Mouse (Mus musculus) lung, postnatal 0 days (tissue): ENCODE measurements around the gene Unkl. TPM values are rescaled to one million over a fixed set of nuclear protein-coding genes. Genes with fewer than 3 reads are reported as not detected.
A peak's percentile ranks its signal among the peaks of the same experiment; 100 is the strongest.

ENCODE experiments used
- ATAC-seq: fragments of 200-750 bp; cut with Nextera tagmentation; 2 replicates; pipeline ENCODE4 v1.8.0; 2017; ENCODE audit warnings: moderate library complexity
- DNase-seq: peaks from one replicate; pipeline ENCODE4 v3.0.0-alpha.2; 2016; ENCODE audit warnings: low spot score
- H3K27ac ChIP-seq: fragments of 300-500 bp; sonication (generic); 2 replicates; pipeline ENCODE4 v1.5.1; 2014; ENCODE audit warnings: antibody characterized with exemption, mild to moderate bottlenecking, low read length, mixed read lengths
- H3K27me3 ChIP-seq: fragments of 300-500 bp; sonication (generic); replicated peaks from 2 replicates; pipeline ENCODE4 v1.6.1; 2014; ENCODE audit warnings: low read length, mixed read lengths; ENCODE audit not compliant: insufficient read depth
- H3K36me3 ChIP-seq: fragments of 300-500 bp; sonication (generic); 2 replicates; pipeline ENCODE4 v1.6.1; 2014; ENCODE audit warnings: low read length, mixed read lengths; ENCODE audit not compliant: insufficient read depth
- H3K4me1 ChIP-seq: fragments of 300-500 bp; sonication (generic); 2 replicates; pipeline ENCODE4 v1.6.1; 2014; ENCODE audit warnings: antibody characterized with exemption, low read depth, low read length, mixed read lengths; ENCODE audit not compliant: insufficient read depth
- H3K4me2 ChIP-seq: fragments of 300-500 bp; sonication (generic); replicated peaks from 2 replicates; pipeline ENCODE4 v1.6.1; 2014; ENCODE audit warnings: low read depth, mild to moderate bottlenecking, low read length, moderate library complexity, mixed read lengths
- H3K4me3 ChIP-seq: fragments of 300-500 bp; sonication (generic); 2 replicates; pipeline ENCODE4 v1.5.1; 2014; ENCODE audit warnings: low read depth, low read length
- H3K9ac ChIP-seq: fragments of 300-500 bp; sonication (generic); replicated peaks from 2 replicates; pipeline ENCODE4 v1.6.1; 2014; ENCODE audit warnings: low read depth, mild to moderate bottlenecking
- H3K9me3 ChIP-seq: fragments of 300-500 bp; sonication (generic); 2 replicates; pipeline ENCODE4 v1.6.1; 2016; ENCODE audit warnings: low read length, mixed read lengths
- CTCF ChIP-seq: IDR thresholded peaks from 2 replicates; pipeline ENCODE4 v1.5.1; 2016; ENCODE audit warnings: antibody characterized with exemption, mild to moderate bottlenecking
- EP300 ChIP-seq: IDR thresholded peaks from 2 replicates; pipeline ENCODE4 v1.6.1; 2016; ENCODE audit warnings: antibody characterized with exemption, mild to moderate bottlenecking, control low read depth
- WGBS: fragments of 180-500 bp; shearing (Covaris S2); extraction: QIAGEN DNeasy Blood & Tissue Kit; methylation state at CpG from one replicate; pipeline ENCODE4 v1.1.7; 2014; 5-methylcytosine and 5-hydroxymethylcytosine counted together
- polyA plus RNA-seq: library from polyadenylated mRNA; unstranded; fragments of >200 nt; fragmentation: Nextera tagmentation; extraction: Ambion mirVana; gene quantifications from 2 replicates; pipeline ENCODE4 v1.2.1, GENCODE M21; 2015

The Unkl gene
- polyA plus RNA-seq, 1 experiment from 2014 or later = 7.0 TPM

DNA sequence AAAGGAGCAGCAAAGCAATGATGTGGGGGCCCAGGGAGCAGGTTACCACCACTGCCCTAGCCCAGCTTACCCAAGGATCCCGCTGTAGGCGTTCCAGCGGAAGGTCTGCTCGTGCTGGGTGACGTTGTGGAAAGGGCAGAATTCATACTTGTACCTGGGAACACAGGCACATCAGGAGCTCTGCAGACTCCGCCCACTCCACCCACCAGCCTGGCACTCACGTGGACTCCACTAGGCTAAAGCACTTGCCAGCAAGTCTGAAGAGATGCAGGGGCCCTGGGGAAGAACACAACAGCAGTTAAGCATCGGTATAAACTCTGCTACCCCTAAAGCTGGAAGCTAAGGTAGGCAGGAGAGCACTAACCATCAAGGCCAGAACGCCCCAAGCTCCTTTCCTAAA, 47.4 kb downstream of the Unkl start:
- H3K4me3 ChIP-seq = no peak overlapping the region

DNA sequence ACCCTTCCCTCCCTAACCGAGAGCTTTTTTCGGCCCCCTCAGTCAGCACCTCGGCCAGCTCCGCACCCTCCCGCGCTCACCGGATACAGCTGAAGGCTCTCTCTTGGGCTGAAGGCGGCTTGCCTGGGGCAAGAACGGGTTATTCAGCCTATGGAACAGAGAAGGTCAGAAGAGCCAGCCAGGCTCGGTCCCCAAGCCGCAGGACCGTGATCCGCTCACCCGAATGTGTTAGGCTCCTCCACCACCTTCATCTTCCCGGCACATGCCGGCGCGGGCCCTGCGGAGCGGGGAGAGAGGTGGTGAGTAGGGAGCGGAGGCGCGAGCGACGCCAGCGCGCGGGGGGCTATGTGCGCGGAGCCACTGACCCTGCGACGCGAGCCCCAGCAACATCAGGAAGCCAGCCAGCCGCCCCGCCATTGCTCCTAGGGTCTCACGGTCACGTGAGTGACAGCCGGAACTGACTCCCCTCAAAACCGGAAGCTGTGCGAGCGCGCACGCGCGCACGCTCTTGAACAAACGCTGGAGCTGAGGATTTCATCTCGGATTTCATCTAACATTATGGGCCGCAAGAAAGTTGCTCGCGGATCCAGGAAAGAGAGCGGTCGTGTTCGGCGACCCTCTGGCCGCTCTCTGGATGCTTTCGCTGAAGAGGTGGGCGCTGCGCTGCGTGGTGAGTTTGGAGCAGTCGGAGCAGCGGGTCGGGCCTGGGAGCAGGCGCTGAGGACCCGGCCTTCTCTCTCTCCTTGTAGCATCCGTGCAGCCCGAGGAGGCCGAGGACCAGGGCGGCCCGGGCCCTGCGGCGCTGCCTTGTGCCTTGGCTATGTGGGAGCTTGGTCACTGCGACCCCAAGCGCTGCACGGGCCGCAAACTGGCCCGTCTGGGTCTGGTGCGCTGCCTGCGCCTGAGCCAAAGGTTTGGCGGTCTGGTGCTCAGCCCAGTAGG, 51.8 kb downstream of the Unkl start, which contains the start of the genes Gnptg and Tsr3:
Gene Gnptg (minus strand): TSS at position 430 of the 942 bp plus-strand sequence.
Gene Tsr3 (plus strand): TSS at position 476 of the 942 bp plus-strand sequence.
- H3K9me3 ChIP-seq = no peaks in the 10 kb centered on the region
- ATAC-seq = peak; percentile 93
- peak within 1 kb of the TSS; percentile 88 for H3K4me3 ChIP-seq
- H3K27me3 ChIP-seq = no peaks in the 10 kb centered on the region
- peak within 1 kb of the TSS; percentile 82 for H3K9ac ChIP-seq
- H3K36me3 ChIP-seq = peaks cover 14% of the 10 kb centered on the region
- DNase-seq = peak; percentile 90
- under 1% methylated on average over 76 of the region's 80 CpGs for WGBS
- peak within 1 kb of the TSS; percentile 71 for H3K27ac ChIP-seq
- TF ChIP-seq EP300 = no peak
- TF ChIP-seq CTCF = no peak
- H3K4me2 ChIP-seq = peak within 1 kb of the TSS; percentile 93
- peaks cover 6% of the 10 kb centered on the region; the same call in 1 of the 2 replicates for H3K4me1 ChIP-seq

More for the DNA sequence above, 47.4 kb downstream of the Unkl start:
- DNase-seq = no peak
- Histone ChIP-seq H3K9ac (no peak overlapping the region), H3K27ac (no peak overlapping the region), H3K27me3 (no peaks in the 10 kb centered on the region), H3K36me3 (peaks cover 13% of the 10 kb centered on the region), H3K4me1 (peaks cover 2% of the 10 kb centered on the region; the same call in 1 of the 2 replicates), H3K9me3 (no peaks in the 10 kb centered on the region), H3K4me2 (no peak overlapping the region)
- 81% methylated on average over 9 of the region's 9 CpGs for WGBS
- TF ChIP-seq CTCF (no peak), EP300 (no peak)
- no peak for ATAC-seq

GRCm38 (mm10) chr17:25243131-25243780, 55.1 kb downstream of the Unkl start:
- Histone ChIP-seq H3K9me3 (no peaks in the 10 kb centered on the region), H3K27ac (no peak overlapping the region), H3K4me1 (peaks cover 6% of the 10 kb centered on the region; the same call in 1 of the 2 replicates), H3K9ac (no peak overlapping the region), H3K36me3 (peaks cover 7% of the 10 kb centered on the region; the same call in 1 of the 2 replicates), H3K4me3 (no peak overlapping the region), H3K4me2 (no peak overlapping the region), H3K27me3 (no peaks in the 10 kb centered on the region)
- ATAC-seq (no peak), DNase-seq (no peak)
- peak; percentile 30 for TF ChIP-seq CTCF
- TF ChIP-seq EP300 = no peak
- WGBS = 85% methylated on average over 11 of the region's 11 CpGs

GRCm38 (mm10) chr17:25244239-25244638, 56.0 kb downstream of the Unkl start:
- peaks cover 7% of the 10 kb centered on the region; the same call in 1 of the 2 replicates for H3K36me3 ChIP-seq
- H3K27ac ChIP-seq = no peak overlapping the region
- no peak overlapping the region for H3K4me3 ChIP-seq
- no peak for ATAC-seq
- H3K27me3 ChIP-seq = no peaks in the 10 kb centered on the region
- TF ChIP-seq EP300 = no peak
- no peak for TF ChIP-seq CTCF
- no peak overlapping the region for H3K4me2 ChIP-seq
- H3K9ac ChIP-seq = no peak overlapping the region
- WGBS = 63% methylated on average over 16 of the region's 16 CpGs
- H3K9me3 ChIP-seq = no peaks in the 10 kb centered on the region
- no peak for DNase-seq
- peaks cover 6% of the 10 kb centered on the region; the same call in 1 of the 2 replicates for H3K4me1 ChIP-seq

DNA sequence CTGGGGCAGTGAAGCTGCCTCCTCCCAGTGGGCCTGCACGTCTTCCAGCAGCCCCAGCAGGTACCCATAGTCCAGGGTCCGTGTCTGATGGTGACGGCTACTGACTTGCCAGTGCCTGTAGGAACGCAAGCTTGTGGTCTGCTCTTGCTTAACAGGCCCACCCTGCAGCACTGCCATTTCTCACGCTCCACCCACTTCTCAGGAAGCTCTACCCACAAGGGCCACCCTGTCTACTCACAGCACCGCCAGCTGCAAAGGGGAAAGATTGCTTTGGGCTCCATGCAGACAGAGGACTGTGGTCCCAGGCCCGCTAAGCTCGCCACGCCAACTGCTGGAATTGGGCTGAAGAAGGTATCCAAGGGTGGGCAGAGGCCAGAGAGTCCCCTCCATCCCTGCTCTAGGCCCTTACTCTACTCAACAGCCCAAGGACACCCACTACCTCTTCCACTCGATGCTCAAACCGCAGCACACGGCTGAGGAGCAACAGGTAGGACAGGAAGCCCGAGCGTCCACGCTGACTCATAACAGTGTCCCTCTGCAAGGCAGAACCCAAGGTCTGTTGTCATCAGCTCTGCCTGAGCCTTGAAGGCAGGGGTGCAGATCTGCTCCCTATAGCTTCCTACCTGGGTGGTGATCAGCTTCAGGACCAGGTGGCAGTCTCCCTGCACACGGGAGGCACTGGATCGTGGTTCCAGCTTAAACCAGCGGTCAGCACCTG, 60.0 kb downstream of the Unkl start:
- H3K4me1 ChIP-seq = no peaks in the 10 kb centered on the region
- no peaks in the 10 kb centered on the region for H3K27me3 ChIP-seq
- H3K27ac ChIP-seq = no peak overlapping the region
- ATAC-seq = no peak
- H3K9ac ChIP-seq = no peak overlapping the region
- 73% methylated on average over 18 of the region's 18 CpGs for WGBS
- no peak overlapping the region for H3K4me2 ChIP-seq
- no peaks in the 10 kb centered on the region for H3K9me3 ChIP-seq
- no peak for TF ChIP-seq CTCF
- TF ChIP-seq EP300 = no peak
- no peak for DNase-seq
- no peak overlapping the region for H3K4me3 ChIP-seq
- H3K36me3 ChIP-seq = 0 out of 2 replicates have a peak, but pooled peaks cover under 1% of the 10 kb centered on the region
